Mouse (Mus musculus): Measurements from ENCODE around the gene Cdh23. TPM values are rescaled to one million over a fixed set of nuclear protein-coding genes. Genes with fewer than 3 reads are reported as not detected.

Cdh23 gene
- polyA plus RNA-seq, 1 experiment from 2014 or later: 0.26 TPM

- no peak for ATAC-seq
These were observed 73.5 kb downstream of the Cdh23 start for GRCm38 (mm10) chr10:60622836-60623235.

DNA sequence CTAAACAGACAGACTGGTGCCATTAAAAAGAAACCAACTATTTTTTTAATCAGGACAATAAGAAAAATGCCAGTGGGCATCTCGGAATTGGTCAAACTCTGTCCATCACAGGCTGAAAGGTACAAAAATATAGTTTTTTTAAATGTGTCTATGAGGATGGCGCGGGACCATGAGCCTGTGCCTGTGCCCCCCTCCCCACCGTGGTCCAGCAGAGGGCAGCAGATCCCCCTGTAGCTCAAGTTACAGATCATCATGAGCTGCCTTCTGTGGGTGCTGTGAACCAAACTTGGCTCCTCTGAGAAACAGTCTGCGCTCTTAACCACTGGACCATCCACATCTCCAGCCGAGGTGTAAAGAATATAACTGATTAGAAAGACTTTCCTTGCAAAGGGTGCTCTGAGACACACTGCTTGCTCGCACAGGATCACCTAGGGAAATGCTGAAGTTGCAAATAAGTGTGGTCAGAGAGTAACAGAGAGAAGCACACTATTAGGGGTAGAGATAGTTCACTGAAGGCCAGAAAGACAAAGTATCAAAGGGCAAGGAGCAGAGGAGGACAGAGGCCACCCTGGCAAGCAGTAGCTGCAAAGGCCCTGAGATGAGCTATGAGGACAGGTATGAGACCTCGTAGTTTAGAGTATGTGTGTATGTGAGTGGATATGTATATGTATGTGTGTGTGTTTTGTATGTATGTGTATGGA is 74.7 kb downstream of the Cdh23 start:
- H3K27ac ChIP-seq (ENCODE audit: low read depth, low read length): no peak overlapping the region
- no peak overlapping the region for H3K4me3 ChIP-seq (ENCODE audit: low read depth, low read length)
- 83% methylated on average over 8 of the region's 8 CpGs for WGBS
- no peak overlapping the region for H3K9ac ChIP-seq (ENCODE audit: low read depth, low read length)
- no peaks in the 10 kb centered on the region for H3K4me1 ChIP-seq (replicated peaks; ENCODE audit: control insufficient read depth, insufficient read depth, low read length)
- no peak overlapping the region for H3K4me2 ChIP-seq (replicated peaks; ENCODE audit: low read depth)
- no peak for ATAC-seq
- no peaks in the 10 kb centered on the region for H3K36me3 ChIP-seq (ENCODE audit: control insufficient read depth, insufficient read depth)
- no peaks in the 10 kb centered on the region for H3K27me3 ChIP-seq (replicated peaks; ENCODE audit: control insufficient read depth, insufficient read depth, low read length)
- no peaks in the 10 kb centered on the region for H3K9me3 ChIP-seq (ENCODE audit: control insufficient read depth)
- TF ChIP-seq CTCF (IDR thresholded peaks at IDR 0.05; ENCODE audit: low read depth): peak; percentile 36; the same call in 1 of the 2 replicates

More at GRCm38 (mm10) chr10:60622836-60623235, 73.5 kb downstream of the Cdh23 start:
- Histone ChIP-seq H3K4me1 (replicated peaks; ENCODE audit: control insufficient read depth, insufficient read depth, low read length) (no peaks in the 10 kb centered on the region), H3K4me3 (ENCODE audit: low read depth, low read length) (no peak overlapping the region), H3K36me3 (ENCODE audit: control insufficient read depth, insufficient read depth) (no peaks in the 10 kb centered on the region), H3K4me2 (replicated peaks; ENCODE audit: low read depth) (no peak overlapping the region), H3K27me3 (replicated peaks; ENCODE audit: control insufficient read depth, insufficient read depth, low read length) (no peaks in the 10 kb centered on the region), H3K27ac (ENCODE audit: low read depth, low read length) (no peak overlapping the region), H3K9ac (ENCODE audit: low read depth, low read length) (no peak overlapping the region), H3K9me3 (ENCODE audit: control insufficient read depth) (no peaks in the 10 kb centered on the region)
- WGBS: 56% methylated on average over 12 of the region's 12 CpGs
- TF ChIP-seq CTCF (IDR thresholded peaks at IDR 0.05; ENCODE audit: low read depth): no peak

GRCm38 (mm10) chr10:60615898-60616297 is 80.4 kb downstream of the Cdh23 start:
- H3K9me3 ChIP-seq (ENCODE audit: control insufficient read depth): no peaks in the 10 kb centered on the region
- H3K27ac ChIP-seq (ENCODE audit: low read depth, low read length): no peak overlapping the region
- H3K36me3 ChIP-seq (ENCODE audit: control insufficient read depth, insufficient read depth): no peaks in the 10 kb centered on the region
- no peaks in the 10 kb centered on the region for H3K27me3 ChIP-seq (replicated peaks; ENCODE audit: control insufficient read depth, insufficient read depth, low read length)
- peak; percentile 55 for TF ChIP-seq CTCF (IDR thresholded peaks at IDR 0.05; ENCODE audit: low read depth)
- 62% methylated on average over 5 of the region's 5 CpGs for WGBS
- ATAC-seq: no peak
- H3K4me1 ChIP-seq (replicated peaks; ENCODE audit: control insufficient read depth, insufficient read depth, low read length): no peaks in the 10 kb centered on the region
- no peak overlapping the region for H3K4me3 ChIP-seq (ENCODE audit: low read depth, low read length)
- no peak overlapping the region for H3K4me2 ChIP-seq (replicated peaks; ENCODE audit: low read depth)
- H3K9ac ChIP-seq (ENCODE audit: low read depth, low read length): no peak overlapping the region

DNA sequence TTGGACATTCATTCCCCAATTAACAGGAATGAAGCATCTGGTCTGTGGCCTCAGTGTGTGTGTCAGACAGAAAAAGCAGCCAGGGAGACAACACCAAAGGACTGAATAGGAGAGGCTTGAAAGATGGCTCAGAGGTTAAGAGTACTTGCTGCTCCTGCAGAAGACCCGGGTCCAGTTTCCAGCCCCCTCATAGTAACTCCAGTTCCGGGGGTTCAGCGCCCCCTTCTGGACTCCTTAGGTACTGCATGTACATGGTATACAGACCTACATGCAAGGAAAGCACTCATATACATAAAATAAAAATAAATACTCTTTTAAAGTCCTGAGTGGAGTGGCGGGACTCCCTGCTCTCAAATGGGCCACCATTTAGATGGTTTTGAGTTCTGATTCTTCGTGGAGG is 83.4 kb downstream of the Cdh23 start:
- H3K36me3 ChIP-seq (ENCODE audit: control insufficient read depth, insufficient read depth): no peaks in the 10 kb centered on the region
- ATAC-seq: no peak
- WGBS: 27% methylated on average over 5 of the region's 5 CpGs
- no peak overlapping the region for H3K27ac ChIP-seq (ENCODE audit: low read depth, low read length)
- no peak overlapping the region for H3K4me3 ChIP-seq (ENCODE audit: low read depth, low read length)
- H3K4me2 ChIP-seq (replicated peaks; ENCODE audit: low read depth): no peak overlapping the region
- no peaks in the 10 kb centered on the region for H3K9me3 ChIP-seq (ENCODE audit: control insufficient read depth)
- TF ChIP-seq CTCF (IDR thresholded peaks at IDR 0.05; ENCODE audit: low read depth): peak; percentile 61
- no peak overlapping the region for H3K9ac ChIP-seq (ENCODE audit: low read depth, low read length)
- no peaks in the 10 kb centered on the region for H3K27me3 ChIP-seq (replicated peaks; ENCODE audit: control insufficient read depth, insufficient read depth, low read length)
- no peaks in the 10 kb centered on the region for H3K4me1 ChIP-seq (replicated peaks; ENCODE audit: control insufficient read depth, insufficient read depth, low read length)

DNA sequence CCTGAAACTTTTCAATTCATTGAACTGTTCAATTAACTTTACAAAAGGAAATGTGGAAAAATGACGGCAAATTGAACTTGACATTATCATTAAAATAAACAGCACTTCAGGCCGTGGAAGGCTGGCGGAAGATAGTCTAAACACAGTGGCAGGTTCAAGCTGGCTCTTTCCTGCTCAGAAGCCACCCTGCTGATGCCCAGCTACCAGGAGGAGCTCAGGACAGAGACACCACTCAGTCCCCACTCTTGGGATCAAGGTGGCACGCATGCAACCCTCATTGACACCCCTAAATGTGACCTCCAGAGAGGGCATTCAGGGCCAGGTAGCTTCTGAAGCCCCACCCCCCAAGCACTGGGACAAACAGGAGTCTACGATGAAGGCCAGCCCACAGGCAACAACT is 89.1 kb downstream of the Cdh23 start:
- no peaks in the 10 kb centered on the region for H3K4me1 ChIP-seq (replicated peaks; ENCODE audit: control insufficient read depth, insufficient read depth, low read length)
- no peaks in the 10 kb centered on the region for H3K36me3 ChIP-seq (ENCODE audit: control insufficient read depth, insufficient read depth)
- H3K4me3 ChIP-seq (ENCODE audit: low read depth, low read length): no peak overlapping the region
- WGBS: 71% methylated on average over 5 of the region's 5 CpGs
- H3K9me3 ChIP-seq (ENCODE audit: control insufficient read depth): no peaks in the 10 kb centered on the region
- H3K27me3 ChIP-seq (replicated peaks; ENCODE audit: control insufficient read depth, insufficient read depth, low read length): no peaks in the 10 kb centered on the region
- no peak overlapping the region for H3K27ac ChIP-seq (ENCODE audit: low read depth, low read length)
- H3K4me2 ChIP-seq (replicated peaks; ENCODE audit: low read depth): no peak overlapping the region
- no peak for TF ChIP-seq CTCF (IDR thresholded peaks at IDR 0.05; ENCODE audit: low read depth)
- no peak for ATAC-seq
- H3K9ac ChIP-seq (ENCODE audit: low read depth, low read length): no peak overlapping the region

DNA sequence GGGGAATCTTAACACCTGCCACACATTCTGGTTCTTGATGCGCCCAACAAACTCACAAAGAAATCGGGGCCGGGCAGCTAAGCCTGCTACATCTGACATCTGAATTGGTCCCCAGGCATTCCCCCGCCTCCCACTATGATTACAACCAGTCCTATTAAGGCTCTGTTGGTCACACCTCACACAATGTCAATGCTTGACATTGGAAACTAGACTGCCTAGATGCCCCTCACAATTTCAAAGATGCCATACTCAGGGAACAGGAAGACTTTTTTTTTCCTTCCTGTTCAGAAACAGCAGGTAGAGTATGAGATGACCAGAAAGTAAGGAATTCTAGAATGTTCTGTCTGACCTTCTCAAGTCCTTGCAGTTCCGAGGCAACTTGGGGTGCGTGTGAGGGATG is 89.6 kb downstream of the Cdh23 start:
- Histone ChIP-seq H3K4me2 (replicated peaks; ENCODE audit: low read depth) (no peak overlapping the region), H3K36me3 (ENCODE audit: control insufficient read depth, insufficient read depth) (no peaks in the 10 kb centered on the region), H3K27ac (ENCODE audit: low read depth, low read length) (no peak overlapping the region), H3K9ac (ENCODE audit: low read depth, low read length) (no peak overlapping the region), H3K4me3 (ENCODE audit: low read depth, low read length) (no peak overlapping the region), H3K4me1 (replicated peaks; ENCODE audit: control insufficient read depth, insufficient read depth, low read length) (no peaks in the 10 kb centered on the region), H3K27me3 (replicated peaks; ENCODE audit: control insufficient read depth, insufficient read depth, low read length) (no peaks in the 10 kb centered on the region), H3K9me3 (ENCODE audit: control insufficient read depth) (no peaks in the 10 kb centered on the region)
- no peak for TF ChIP-seq CTCF (IDR thresholded peaks at IDR 0.05; ENCODE audit: low read depth)
- ATAC-seq: no peak
- WGBS: 88% methylated on average over 6 of the region's 6 CpGs

Data from intestine, postnatal 0 days (tissue).